Mouse (Mus musculus): ENCODE results near the gene Foxc2.

Foxc2 gene

GRCm38 (mm10) chr8:121148573-121149083, 32.7 kb downstream of the Foxc2 start:
- no peak for DNase-seq (ENCODE audit: low spot score in 2 of 2)

DNA sequence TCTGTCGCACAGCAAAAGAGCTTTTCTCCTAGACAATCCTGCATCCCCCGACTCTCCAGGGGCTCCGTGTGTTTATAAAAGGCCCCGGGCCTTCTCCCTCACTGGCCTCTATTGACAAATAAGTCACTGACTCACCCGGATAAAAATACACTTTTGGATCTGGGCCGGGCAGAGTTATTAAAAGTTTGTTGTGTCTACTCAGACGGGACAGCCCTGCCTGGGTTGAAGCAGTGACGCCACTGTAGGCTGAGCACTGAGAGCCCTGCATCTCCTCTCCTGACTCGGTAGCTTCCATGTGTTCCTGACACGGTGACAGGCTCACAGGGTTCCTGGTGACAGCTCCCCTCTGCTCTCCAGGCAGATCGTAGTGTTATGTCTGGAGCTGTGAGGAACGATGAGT, 36.4 kb downstream of the Foxc2 start:
- no peak for DNase-seq (ENCODE audit: low spot score in 2 of 2)

DNA sequence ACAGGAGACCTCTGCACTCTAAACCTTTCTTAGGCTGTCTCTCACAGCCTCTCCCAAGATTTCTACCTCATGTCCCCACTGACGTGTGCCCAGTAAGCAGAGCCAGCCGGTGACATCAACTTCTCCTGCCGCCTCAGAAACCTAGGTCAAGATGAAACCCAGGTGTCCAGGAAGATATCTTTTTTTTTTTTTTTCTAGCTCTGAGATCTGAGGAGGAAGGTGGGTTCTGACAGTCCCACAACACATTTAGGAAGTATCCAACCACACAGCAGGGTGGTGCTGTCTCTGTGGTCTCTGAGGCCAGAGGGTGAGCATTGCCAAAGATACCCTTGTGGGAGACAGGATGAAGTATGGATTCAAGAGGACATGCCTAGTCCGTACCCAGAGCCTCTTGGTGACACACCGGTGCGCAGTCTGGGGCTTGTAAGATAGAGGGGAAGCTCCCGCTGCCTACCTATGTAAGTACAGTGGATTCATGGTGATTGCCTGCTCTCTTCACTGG, 41.1 kb downstream of the Foxc2 start:
- no peak for DNase-seq (ENCODE audit: low spot score in 2 of 2)

DNA sequence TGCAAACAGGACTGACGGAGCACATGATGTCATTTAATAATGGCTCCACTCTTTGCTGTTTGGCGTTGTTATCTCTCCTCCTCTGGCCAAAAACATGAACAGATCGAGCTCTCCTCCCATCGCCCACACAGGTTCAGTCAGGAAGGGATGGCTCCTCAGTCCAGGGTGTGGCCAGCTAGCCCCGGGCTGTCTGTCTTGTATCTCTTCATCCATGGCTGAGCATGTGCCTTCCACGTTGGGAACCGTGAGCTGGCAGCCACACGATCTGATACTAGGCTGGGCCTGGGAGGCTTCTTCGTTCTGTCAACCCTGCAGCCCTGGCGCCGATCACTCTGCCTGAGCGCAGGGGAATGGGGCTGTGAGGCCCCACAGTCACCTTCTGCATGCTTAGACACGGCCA, 42.8 kb downstream of the Foxc2 start:
- DNase-seq (ENCODE audit: low spot score in 2 of 2), result no peak

DNA sequence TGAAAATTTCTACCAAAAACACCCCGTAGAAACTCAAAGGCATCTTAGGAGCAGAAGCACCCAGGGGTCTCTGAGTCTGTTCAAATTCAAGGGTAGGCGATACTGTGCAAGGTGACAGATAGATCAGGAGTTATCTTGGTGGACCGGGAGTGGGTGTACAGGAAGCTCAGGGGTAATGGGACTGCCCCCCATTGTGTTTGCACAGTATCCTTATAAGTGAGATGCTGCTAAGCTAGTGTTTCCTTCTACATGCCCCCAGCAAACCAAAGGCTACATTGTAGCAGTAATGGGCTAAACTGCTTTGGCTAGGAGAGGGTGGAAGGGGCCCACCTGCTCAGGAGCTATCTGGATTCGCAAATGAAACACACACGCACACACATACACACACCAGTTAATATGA, 45.5 kb downstream of the Foxc2 start:
- DNase-seq (ENCODE audit: low spot score in 2 of 2), result no peak

- no peak for DNase-seq (ENCODE audit: low spot score in 2 of 2)
Measured at GRCm38 (mm10) chr8:121162413-121162812, 46.4 kb downstream of the Foxc2 start.

- DNase-seq (ENCODE audit: low spot score in 2 of 2), result no peak
Measured at GRCm38 (mm10) chr8:121162906-121163695, 47.1 kb downstream of the Foxc2 start.

GRCm38 (mm10) chr8:121164017-121164469, 48.1 kb downstream of the Foxc2 start:
- DNase-seq (ENCODE audit: low spot score in 2 of 2), result no peak

DNA sequence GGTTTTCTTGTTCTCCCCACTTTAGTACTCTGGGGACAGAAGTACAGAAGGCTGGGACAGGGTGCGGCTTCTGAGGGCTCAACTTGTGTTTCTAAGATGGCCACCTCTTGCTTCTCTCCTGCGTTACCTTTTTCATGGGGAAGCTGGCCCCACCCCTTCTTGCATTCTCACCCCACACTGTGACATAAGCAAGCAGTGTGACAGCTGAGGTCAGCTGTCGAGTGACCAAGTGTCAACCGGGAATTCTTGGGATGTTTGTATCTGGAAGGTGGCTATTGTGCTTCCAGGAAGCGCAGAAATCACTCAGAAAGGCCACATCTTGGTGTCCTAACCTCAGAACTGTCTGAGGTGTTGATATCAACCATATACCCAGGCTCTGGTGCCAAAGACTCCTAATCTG, 52.1 kb downstream of the Foxc2 start:
- no peak for DNase-seq (ENCODE audit: low spot score in 2 of 2)
